Mouse (Mus musculus) urinary bladder, postnatal 4 days (tissue): Measurements from ENCODE around the gene Foxl1.

Experiments used
- DNase-seq, 2 experiments: peaks; one replicate each; pipeline ENCODE4 v3.0.0; 2021 to 2022; ENCODE audit warnings: low spot score in 2 of 2

Foxl1 gene

GRCm38 (mm10) chr8:121092627-121093026, 35.1 kb upstream of the Foxl1 start:
- DNase-seq = peak; percentile 70 to 91

- peak in 1 of 2 experiments; percentile 17 for DNase-seq
These were observed 34.2 kb upstream of the Foxl1 start for GRCm38 (mm10) chr8:121093496-121093895.

- peak; percentile 63 to 81 for DNase-seq
These were observed 23.5 kb upstream of the Foxl1 start for GRCm38 (mm10) chr8:121104049-121104818.

GRCm38 (mm10) chr8:121107668-121108656, 19.8 kb upstream of the Foxl1 start, which contains the start of gene Mthfsd:
Gene Mthfsd (minus strand): TSS chr8:121108392.
- DNase-seq = peak; percentile 98 to 99

GRCm38 (mm10) chr8:121108657-121109056, 19.1 kb upstream of the Foxl1 start:
- DNase-seq = no peak

- DNase-seq = no peak
These were observed 16.4 kb upstream of the Foxl1 start for GRCm38 (mm10) chr8:121111145-121111907.

GRCm38 (mm10) chr8:121113261-121113660, 14.5 kb upstream of the Foxl1 start:
- peak; percentile 91 to 96 for DNase-seq

GRCm38 (mm10) chr8:121115136-121115535, 12.6 kb upstream of the Foxl1 start:
- no peak for DNase-seq

GRCm38 (mm10) chr8:121115948-121116347, 11.8 kb upstream of the Foxl1 start, which contains the start of gene Foxc2:
Gene Foxc2 (plus strand): TSS chr8:121116171.
- DNase-seq = peak; percentile 80 to 81

- DNase-seq = no peak
These were observed 11.1 kb upstream of the Foxl1 start for GRCm38 (mm10) chr8:121116591-121117185.

- DNase-seq = no peak
These were observed 10.5 kb upstream of the Foxl1 start for GRCm38 (mm10) chr8:121117186-121117651.

GRCm38 (mm10) chr8:121117906-121118305, 9.8 kb upstream of the Foxl1 start:
- no peak for DNase-seq

GRCm38 (mm10) chr8:121118634-121119420, 8.9 kb upstream of the Foxl1 start:
- no peak for DNase-seq

- DNase-seq = no peak
These were observed 7.9 kb upstream of the Foxl1 start for GRCm38 (mm10) chr8:121119635-121120455.

GRCm38 (mm10) chr8:121120456-121121419, 7.0 kb upstream of the Foxl1 start:
- DNase-seq = no peak

GRCm38 (mm10) chr8:121121704-121122103, 6.0 kb upstream of the Foxl1 start:
- no peak for DNase-seq

GRCm38 (mm10) chr8:121122368-121122767, 5.4 kb upstream of the Foxl1 start:
- DNase-seq = no peak

GRCm38 (mm10) chr8:121123113-121123512, 4.6 kb upstream of the Foxl1 start:
- no peak for DNase-seq
